Mouse (Mus musculus): ENCODE measurements at regions not wholly inside any gene's neighbourhood (a gene's known extent, or its start where the extent isn't known, plus 50 kb on each side); places are given as distances from the start of the nearest gene placed in this dataset.
A peak's percentile ranks its signal among the peaks of the same experiment; 100 is the strongest.

GRCm38 (mm10) chr3:15128370-15128769, 203.7 kb downstream of the Gm9733 start:
- Histone ChIP-seq H3K9me3 (no peaks in the 10 kb centered on the region), H3K9ac (no peak overlapping the region), H3K36me3 (no peaks in the 10 kb centered on the region), H3K27me3 (no peaks in the 10 kb centered on the region), H3K4me1 (peaks cover 21% of the 10 kb centered on the region; the same call in 1 of the 2 replicates), H3K4me2 (no peak overlapping the region), H3K4me3 (no peak overlapping the region), H3K27ac (peak overlapping the region; percentile 87)
- no peak for ATAC-seq (ENCODE audit: borderline replicate concordance, extremely low read depth, low FRiP score, low TSS enrichment)

GRCm38 (mm10) chr3:15128960-15129359, 203.1 kb downstream of the Gm9733 start:
- no peak overlapping the region for H3K4me2 ChIP-seq
- peak; percentile 82 for ATAC-seq (ENCODE audit: borderline replicate concordance, extremely low read depth, low FRiP score, low TSS enrichment)
- 45% methylated on average over 3 of the region's 3 CpGs for WGBS
- no peaks in the 10 kb centered on the region for H3K36me3 ChIP-seq
- H3K4me3 ChIP-seq = no peak overlapping the region
- no peaks in the 10 kb centered on the region for H3K9me3 ChIP-seq
- H3K9ac ChIP-seq = no peak overlapping the region
- no peaks in the 10 kb centered on the region for H3K27me3 ChIP-seq
- H3K27ac ChIP-seq = peak overlapping the region; percentile 87
- peaks cover 21% of the 10 kb centered on the region; the same call in 1 of the 2 replicates for H3K4me1 ChIP-seq

- no peak overlapping the region for H3K4me3 ChIP-seq
- H3K27ac ChIP-seq = peak overlapping the region; percentile 87
- no peak overlapping the region for H3K9ac ChIP-seq
- WGBS = 77% methylated on average over 9 of the region's 9 CpGs
- no peaks in the 10 kb centered on the region for H3K36me3 ChIP-seq
- no peaks in the 10 kb centered on the region for H3K27me3 ChIP-seq
- no peaks in the 10 kb centered on the region for H3K9me3 ChIP-seq
- no peak overlapping the region for H3K4me2 ChIP-seq
- H3K4me1 ChIP-seq = peaks cover 21% of the 10 kb centered on the region; the same call in 1 of the 2 replicates
- no peak for ATAC-seq (ENCODE audit: borderline replicate concordance, extremely low read depth, low FRiP score, low TSS enrichment)
These were observed 202.3 kb downstream of the Gm9733 start for GRCm38 (mm10) chr3:15129729-15130369.

GRCm38 (mm10) chr3:15132136-15132535, 200.0 kb downstream of the Gm9733 start:
- Histone ChIP-seq H3K9me3 (no peaks in the 10 kb centered on the region), H3K9ac (no peak overlapping the region), H3K4me1 (peaks cover 11% of the 10 kb centered on the region; the same call in 1 of the 2 replicates), H3K27ac (peak overlapping the region; percentile 57; the same call in 1 of the 2 replicates), H3K4me2 (no peak overlapping the region), H3K4me3 (no peak overlapping the region), H3K36me3 (no peaks in the 10 kb centered on the region), H3K27me3 (no peaks in the 10 kb centered on the region)
- 19% methylated on average over 5 of the region's 5 CpGs for WGBS
- ATAC-seq (ENCODE audit: borderline replicate concordance, extremely low read depth, low FRiP score, low TSS enrichment) = peak; percentile 90

GRCm38 (mm10) chr3:15139550-15139949, 192.6 kb downstream of the Gm9733 start:
- Histone ChIP-seq H3K4me1 (no peaks in the 10 kb centered on the region), H3K4me3 (no peak overlapping the region), H3K4me2 (no peak overlapping the region), H3K9ac (no peak overlapping the region), H3K27ac (no peak overlapping the region), H3K9me3 (no peaks in the 10 kb centered on the region), H3K27me3 (no peaks in the 10 kb centered on the region), H3K36me3 (no peaks in the 10 kb centered on the region)
- no peak for ATAC-seq (ENCODE audit: borderline replicate concordance, extremely low read depth, low FRiP score, low TSS enrichment)
- 72% methylated on average over 1 of the region's 1 CpGs for WGBS

- Histone ChIP-seq H3K9ac (no peak overlapping the region), H3K9me3 (no peaks in the 10 kb centered on the region), H3K36me3 (no peaks in the 10 kb centered on the region), H3K4me2 (no peak overlapping the region), H3K4me1 (peaks cover 14% of the 10 kb centered on the region), H3K27ac (peak overlapping the region; percentile 73), H3K4me3 (no peak overlapping the region), H3K27me3 (no peaks in the 10 kb centered on the region)
- peak; percentile 67; the same call in 1 of the 2 replicates for ATAC-seq (ENCODE audit: borderline replicate concordance, extremely low read depth, low FRiP score, low TSS enrichment)
- 15% methylated on average over 1 of the region's 1 CpGs for whole genome bisulfite sequencing
These were observed 178.4 kb downstream of the Gm9733 start for GRCm38 (mm10) chr3:15153710-15154109.

- Histone ChIP-seq H3K9me3 (no peaks in the 10 kb centered on the region), H3K27me3 (no peaks in the 10 kb centered on the region), H3K4me1 (peaks cover 14% of the 10 kb centered on the region), H3K9ac (no peak overlapping the region), H3K27ac (peak overlapping the region; percentile 27), H3K4me3 (no peak overlapping the region), H3K36me3 (no peaks in the 10 kb centered on the region), H3K4me2 (no peak overlapping the region)
- ATAC-seq (ENCODE audit: borderline replicate concordance, extremely low read depth, low FRiP score, low TSS enrichment) = peak; percentile 76; the same call in 1 of the 2 replicates
- 33% methylated on average over 3 of the region's 3 CpGs for WGBS
These were observed 177.9 kb downstream of the Gm9733 start for GRCm38 (mm10) chr3:15154153-15154552.

- no peaks in the 10 kb centered on the region for H3K36me3 ChIP-seq
- no peak overlapping the region for H3K4me3 ChIP-seq
- H3K4me2 ChIP-seq = no peak overlapping the region
- no peaks in the 10 kb centered on the region for H3K27me3 ChIP-seq
- H3K9me3 ChIP-seq = no peaks in the 10 kb centered on the region
- no peak overlapping the region for H3K27ac ChIP-seq
- no peak for ATAC-seq (ENCODE audit: borderline replicate concordance, extremely low read depth, low FRiP score, low TSS enrichment)
- H3K9ac ChIP-seq = no peak overlapping the region
- WGBS = 71% methylated on average over 4 of the region's 4 CpGs
- H3K4me1 ChIP-seq = peaks cover 18% of the 10 kb centered on the region
These were observed 175.4 kb downstream of the Gm9733 start for GRCm38 (mm10) chr3:15156681-15157080.

GRCm38 (mm10) chr3:15157842-15158241, 174.3 kb downstream of the Gm9733 start:
- Histone ChIP-seq H3K27ac (no peak overlapping the region), H3K4me3 (no peak overlapping the region), H3K9me3 (no peaks in the 10 kb centered on the region), H3K4me2 (no peak overlapping the region), H3K36me3 (no peaks in the 10 kb centered on the region), H3K9ac (no peak overlapping the region), H3K27me3 (no peaks in the 10 kb centered on the region), H3K4me1 (peaks cover 18% of the 10 kb centered on the region)
- ATAC-seq (ENCODE audit: borderline replicate concordance, extremely low read depth, low FRiP score, low TSS enrichment) = no peak
- 65% methylated on average over 1 of the region's 1 CpGs for WGBS

- peaks cover 9% of the 10 kb centered on the region for H3K4me1 ChIP-seq
- WGBS = 75% methylated on average over 8 of the region's 8 CpGs
- no peak overlapping the region for H3K4me3 ChIP-seq
- H3K9me3 ChIP-seq = no peaks in the 10 kb centered on the region
- ATAC-seq (ENCODE audit: borderline replicate concordance, extremely low read depth, low FRiP score, low TSS enrichment) = no peak
- H3K9ac ChIP-seq = no peak overlapping the region
- no peak overlapping the region for H3K4me2 ChIP-seq
- H3K36me3 ChIP-seq = no peaks in the 10 kb centered on the region
- H3K27ac ChIP-seq = no peak overlapping the region
- no peaks in the 10 kb centered on the region for H3K27me3 ChIP-seq
These were observed 173.2 kb downstream of the Gm9733 start for GRCm38 (mm10) chr3:15158926-15159325.

- peak overlapping the region; percentile 70 for H3K27ac ChIP-seq
- H3K4me1 ChIP-seq = peaks cover 4% of the 10 kb centered on the region; the same call in 1 of the 2 replicates
- H3K4me3 ChIP-seq = no peak overlapping the region
- no peak overlapping the region; the same call in 1 of the 2 replicates for H3K4me2 ChIP-seq
- no peaks in the 10 kb centered on the region for H3K9me3 ChIP-seq
- 56% methylated on average over 8 of the region's 8 CpGs for WGBS
- ATAC-seq (ENCODE audit: borderline replicate concordance, extremely low read depth, low FRiP score, low TSS enrichment) = peak; percentile 86
- no peaks in the 10 kb centered on the region for H3K36me3 ChIP-seq
- H3K27me3 ChIP-seq = no peaks in the 10 kb centered on the region
- no peak overlapping the region for H3K9ac ChIP-seq
These were observed 172.0 kb downstream of the Gm9733 start for GRCm38 (mm10) chr3:15159965-15160714.

- H3K9me3 ChIP-seq = no peaks in the 10 kb centered on the region
- 86% methylated on average over 2 of the region's 2 CpGs for WGBS
These were observed 156.3 kb downstream of the Gm9733 start for GRCm38 (mm10) chr3:15175811-15176210.

More at GRCm38 (mm10) chr3:15175811-15176210, 156.3 kb downstream of the Gm9733 start:
- H3K27me3 ChIP-seq = no peaks in the 10 kb centered on the region
- no peak for ATAC-seq (ENCODE audit: borderline replicate concordance, extremely low read depth, low FRiP score, low TSS enrichment)
- H3K4me3 ChIP-seq = no peak overlapping the region
- no peaks in the 10 kb centered on the region for H3K4me1 ChIP-seq
- H3K36me3 ChIP-seq = no peaks in the 10 kb centered on the region
- H3K9ac ChIP-seq = no peak overlapping the region
- H3K27ac ChIP-seq = no peak overlapping the region
- H3K4me2 ChIP-seq = no peak overlapping the region

Measured in lung, embryonic 15.5 days (tissue).